Mouse (Mus musculus) embryonic facial prominence, embryonic 14.5 days (tissue): ENCODE results near the gene Fstl3. TPM values are rescaled to one million over a fixed set of nuclear protein-coding genes. Genes with fewer than 3 reads are reported as not detected.

ENCODE experiments used
- ATAC-seq: fragments of 200-750 bp; cut with Nextera tagmentation; 2 replicates; pipeline ENCODE4 v1.8.0; 2017; ENCODE audit warnings: low read depth, moderate number of reproducible peaks, moderate TSS enrichment
- DNase-seq: peaks from one replicate; pipeline ENCODE4 v3.0.0-alpha.2; 2015; ENCODE audit warnings: low spot score
- H3K27ac ChIP-seq: fragments of 300-500 bp; sonication (generic); replicated peaks from 2 replicates; pipeline ENCODE4 v1.5.1; 2014; ENCODE audit warnings: low read depth, mild to moderate bottlenecking, low read length, moderate library complexity
- H3K27me3 ChIP-seq: fragments of 300-500 bp; sonication (generic); replicated peaks from 2 replicates; pipeline ENCODE4 v1.6.1; 2014; ENCODE audit warnings: low read length; ENCODE audit not compliant: control insufficient read depth, insufficient read depth
- H3K36me3 ChIP-seq: fragments of 300-500 bp; sonication (generic); 2 replicates; pipeline ENCODE4 v1.6.1; 2014; ENCODE audit warnings: low read length, mixed read lengths; ENCODE audit not compliant: control insufficient read depth, insufficient read depth
- H3K4me1 ChIP-seq: fragments of 300-500 bp; sonication (generic); 2 replicates; pipeline ENCODE4 v1.6.1; 2014; ENCODE audit warnings: antibody characterized with exemption, low read length; ENCODE audit not compliant: control insufficient read depth, insufficient read depth
- H3K4me2 ChIP-seq: fragments of 300-500 bp; sonication (generic); 2 replicates; pipeline ENCODE4 v1.6.1; 2014; ENCODE audit warnings: low read depth, mild to moderate bottlenecking, low read length, moderate library complexity, mixed read lengths
- H3K4me3 ChIP-seq: fragments of 300-500 bp; sonication (generic); 2 replicates; pipeline ENCODE4 v1.5.1; 2014; ENCODE audit warnings: low read depth, mild to moderate bottlenecking, low read length
- H3K9ac ChIP-seq: fragments of 300-500 bp; sonication (generic); 2 replicates; pipeline ENCODE4 v1.6.1; 2014; ENCODE audit warnings: low read depth, mild to moderate bottlenecking, low read length, moderate library complexity, mixed read lengths
- H3K9me3 ChIP-seq: fragments of 300-500 bp; sonication (generic); 2 replicates; pipeline ENCODE4 v1.6.1; 2016; ENCODE audit warnings: low read length; ENCODE audit not compliant: control insufficient read depth
- WGBS: fragments of 180-500 bp; shearing (Covaris S2); extraction: QIAGEN DNeasy Blood & Tissue Kit; methylation state at CpG from one replicate; pipeline ENCODE4 v1.1.7; 2014; 5-methylcytosine and 5-hydroxymethylcytosine counted together
- polyA plus RNA-seq: library from polyadenylated mRNA; unstranded; fragments of >200 nt; fragmentation: Nextera tagmentation; extraction: Ambion mirVana; gene quantifications from 2 replicates; pipeline ENCODE4 v1.2.1, GENCODE M21; 2014

Fstl3 gene
- polyA plus RNA-seq, 1 experiment from 2014 or later: 10.7 TPM

GRCm38 (mm10) chr10:79831583-79831982 is 54.5 kb downstream of the Fstl3 start:
- no peak overlapping the region for H3K27ac ChIP-seq
- DNase-seq (no peak), ATAC-seq (no peak)
- H3K27me3 ChIP-seq: no peaks in the 10 kb centered on the region
- no peaks in the 10 kb centered on the region for H3K9me3 ChIP-seq
- no peak overlapping the region for H3K4me3 ChIP-seq
- WGBS: 69% methylated on average over 1 of the region's 3 CpGs
- H3K4me2 ChIP-seq: no peak overlapping the region
- H3K9ac ChIP-seq: no peak overlapping the region
- H3K4me1 ChIP-seq: no peaks in the 10 kb centered on the region
- H3K36me3 ChIP-seq: no peaks in the 10 kb centered on the region

Other genes starting within 250 kb of the Fstl3 start
- 18.1 and 19.9 TPM in 2 replicates for gene Plpp2, start 243.5 kb upstream of the Fstl3 start, polyA plus RNA-seq
- 44.6 and 50.9 TPM in 2 replicates for gene Mier2, start 222.1 kb upstream of the Fstl3 start, polyA plus RNA-seq
- not detected in 2 replicates for gene Theg, start 189.9 kb upstream of the Fstl3 start, polyA plus RNA-seq
- 0.09 TPM in 1 of 2 replicates, not detected in the other for gene C2cd4c, start 163.2 kb upstream of the Fstl3 start, polyA plus RNA-seq
- gene Shc2, start 139.4 kb upstream of the Fstl3 start, polyA plus RNA-seq: 11.3 and 11.4 TPM in 2 replicates
- not detected in 2 replicates for gene Odf3l2, start 131.5 kb upstream of the Fstl3 start, polyA plus RNA-seq
- gene Madcam1, start 112.7 kb upstream of the Fstl3 start, polyA plus RNA-seq: 8.5 and 11.6 TPM in 2 replicates
- gene Tpgs1, start 107.9 kb upstream of the Fstl3 start, polyA plus RNA-seq: 58.7 and 65.3 TPM in 2 replicates
- 106 TPM in 2 replicates for gene Cdc34, start 95.1 kb upstream of the Fstl3 start, polyA plus RNA-seq
- 0.31 and 0.51 TPM in 2 replicates for gene Gzmm, start 88.3 kb upstream of the Fstl3 start, polyA plus RNA-seq
- 846 and 847 TPM in 2 replicates for gene Bsg, start 72.8 kb upstream of the Fstl3 start, polyA plus RNA-seq
- 0.15 and 0.20 TPM in 2 replicates for gene Hcn2, start 60.6 kb upstream of the Fstl3 start, polyA plus RNA-seq
- gene Polrmt, start 30.7 kb upstream of the Fstl3 start, polyA plus RNA-seq: 32.5 and 33.6 TPM in 2 replicates
- gene Fgf22, start 22.2 kb upstream of the Fstl3 start, polyA plus RNA-seq: 0.35 and 0.38 TPM in 2 replicates
- 77.5 and 78.9 TPM in 2 replicates for gene Rnf126, start 10.3 kb upstream of the Fstl3 start, polyA plus RNA-seq
- 0.16 TPM in 1 of 2 replicates, not detected in the other for gene Prss57, start 13.7 kb downstream of the Fstl3 start, polyA plus RNA-seq
- 62.5 and 75.4 TPM in 2 replicates for gene Palm, start 16.3 kb downstream of the Fstl3 start, polyA plus RNA-seq
- 2.3 and 3.9 TPM in 2 replicates for gene Misp, start 43.7 kb downstream of the Fstl3 start, polyA plus RNA-seq
- gene Ptbp1, start 77.2 kb downstream of the Fstl3 start, polyA plus RNA-seq: 198 and 254 TPM in 2 replicates
- gene Prtn3, start 97.2 kb downstream of the Fstl3 start, polyA plus RNA-seq: 4.1 and 6.7 TPM in 2 replicates
- 32.4 and 50.2 TPM in 2 replicates for gene Plppr3, start 97.4 kb downstream of the Fstl3 start, polyA plus RNA-seq
- 0.64 and 2.0 TPM in 2 replicates for gene Elane, start 109.0 kb downstream of the Fstl3 start, polyA plus RNA-seq
- 0.22 TPM in 1 of 2 replicates, not detected in the other for gene Cfd, start 113.6 kb downstream of the Fstl3 start, polyA plus RNA-seq
- 33.7 and 40.2 TPM in 2 replicates for gene Med16, start 131.7 kb downstream of the Fstl3 start, polyA plus RNA-seq
- 4.1 and 6.7 TPM in 2 replicates for gene Gm26602, start 133.6 kb downstream of the Fstl3 start, polyA plus RNA-seq
- gene Kiss1r, start 139.7 kb downstream of the Fstl3 start, polyA plus RNA-seq: 0.56 and 0.58 TPM in 2 replicates
- 114 and 124 TPM in 2 replicates for gene R3hdm4, start 143.9 kb downstream of the Fstl3 start, polyA plus RNA-seq
- 3.1 and 3.5 TPM in 2 replicates for gene Arid3a, start 149.8 kb downstream of the Fstl3 start, polyA plus RNA-seq
- gene Wdr18, start 182.9 kb downstream of the Fstl3 start, polyA plus RNA-seq: 97.4 and 100 TPM in 2 replicates
- 0.37 and 0.56 TPM in 2 replicates for gene Grin3b, start 193.4 kb downstream of the Fstl3 start, polyA plus RNA-seq
- gene Tmem259, start 207.1 kb downstream of the Fstl3 start, polyA plus RNA-seq: 20.6 and 22.3 TPM in 2 replicates
- gene Cnn2, start 211.3 kb downstream of the Fstl3 start, polyA plus RNA-seq: 293 and 304 TPM in 2 replicates
- 2.5 and 2.8 TPM in 2 replicates for gene Abca7, start 219.2 kb downstream of the Fstl3 start, polyA plus RNA-seq
- 4.4 and 6.4 TPM in 2 replicates for gene Arhgap45, start 239.4 kb downstream of the Fstl3 start, polyA plus RNA-seq